In the genomic region with DNA sequence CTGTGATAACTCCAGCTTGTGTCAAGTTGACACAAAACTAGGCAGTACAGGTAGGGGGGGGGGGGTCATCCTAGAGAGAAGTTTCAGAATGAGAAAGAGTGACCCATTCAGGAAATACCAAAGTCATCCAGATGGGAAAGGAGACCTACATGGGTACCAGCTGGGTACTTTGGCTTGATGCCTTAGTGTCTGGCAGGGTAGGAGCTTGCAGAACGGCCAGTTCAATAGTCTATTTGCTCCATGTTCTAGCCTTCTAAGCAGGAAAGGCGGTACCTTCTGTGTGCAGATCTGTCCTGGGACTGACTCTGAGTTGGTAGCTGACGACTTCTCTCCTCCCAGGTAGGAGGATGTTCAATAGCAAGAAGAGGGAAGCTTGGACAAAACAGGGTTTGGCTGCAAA, we compare ENCODE assay signal across 23 mouse cellular contexts.
A peak's percentile ranks its signal among the peaks of the same experiment; 100 is the strongest.
DNase-seq lines count a peak whose midpoint lies in the region; ATAC-seq and TF ChIP-seq lines count a peak whose summit lies in the region.
"Had no signal": no experiment of that assay in that cellular context is flagged by ENCODE, and none has a peak within 500 bp of the region (broad histone marks: within the 10 kb centered on the region; RNA-seq: fewer than 3 reads in every experiment).

No protein-coding gene starts in this region.

- H3K27me3 ChIP-seq in liver, adult 2 months (ENCODE audit: control insufficient read depth, insufficient read depth, low read length): no peaks in the 10 kb centered on the region
- H3K27me3 ChIP-seq in liver, postnatal 0 days (ENCODE audit: insufficient read depth, low read length): no peaks in the 10 kb centered on the region
- H3K27me3 ChIP-seq: forebrain, embryonic 13.5 days; heart, embryonic 13.5 days; hindbrain, embryonic 15.5 days had no signal

- no peaks in the 10 kb centered on the region; the same call in 1 of the 2 replicates for H3K79me2 ChIP-seq in liver, adult 2 months (ENCODE audit: control insufficient read depth, insufficient read depth, low read length)

- no peak for TF ChIP-seq EP300 in liver, postnatal 0 days (IDR thresholded peaks at IDR 0.05; ENCODE audit: low read depth)

- H3K27ac ChIP-seq in liver, adult 2 months (replicated peaks; ENCODE audit: insufficient read depth, low read depth, low read length): no peak overlapping the region
- H3K27ac ChIP-seq in liver, postnatal 0 days (ENCODE audit: low read depth): no peak overlapping the region
- H3K27ac ChIP-seq: forebrain, embryonic 10.5 days; forebrain, embryonic 13.5 days; gastrocnemius, adult 2 months; heart, adult 2 months; heart, embryonic 10.5 days; heart, embryonic 13.5 days; hindbrain, embryonic 15.5 days had no signal

- TF ChIP-seq POLR2A in liver, adult 2 months (IDR thresholded peaks at IDR 0.05; ENCODE audit: extremely low read depth, insufficient read depth, low read length): no peak

- WGBS in liver, adult 2 months: 17% methylated on average over 3 of the region's 3 CpGs
- WGBS in liver, postnatal 0 days (ENCODE audit: insufficient replicate concordance): 80% methylated on average over 3 of the region's 3 CpGs

- H3K4me1 ChIP-seq in liver, adult 2 months (ENCODE audit: control insufficient read depth, insufficient read depth, low read length): peaks cover 25% of the 10 kb centered on the region
- peaks cover 3% of the 10 kb centered on the region; the same call in 1 of the 2 replicates for H3K4me1 ChIP-seq in liver, postnatal 0 days (ENCODE audit: insufficient read depth)
- H3K4me1 ChIP-seq: forebrain, embryonic 13.5 days; hindbrain, embryonic 15.5 days had no signal

- no peak overlapping the region for H3K4me2 ChIP-seq in liver, postnatal 0 days (ENCODE audit: low read depth, low read length)
- H3K4me2 ChIP-seq: forebrain, embryonic 13.5 days; heart, embryonic 13.5 days; hindbrain, embryonic 15.5 days had no signal

- H3K9me3 ChIP-seq in liver, postnatal 0 days (ENCODE audit: low read length): no peaks in the 10 kb centered on the region
- H3K9me3 ChIP-seq: forebrain, embryonic 10.5 days; forebrain, embryonic 13.5 days; heart, embryonic 10.5 days; heart, embryonic 13.5 days; hindbrain, embryonic 15.5 days had no signal

- no peaks in the 10 kb centered on the region for H3K36me3 ChIP-seq in liver, adult 2 months (ENCODE audit: control insufficient read depth, insufficient read depth, low read length)
- no peaks in the 10 kb centered on the region for H3K36me3 ChIP-seq in liver, postnatal 0 days (replicated peaks; ENCODE audit: insufficient read depth, low read length)
- H3K36me3 ChIP-seq: forebrain, embryonic 10.5 days; heart, embryonic 13.5 days; hindbrain, embryonic 15.5 days had no signal

- ATAC-seq in liver, postnatal 0 days: no peak
- no peak for ATAC-seq in megakaryocyte, adult 5-6 weeks (ENCODE audit: poor library complexity, severe bottlenecking)
- ATAC-seq: CD4-positive, CD25-positive, alpha-beta regulatory T cell, adult 4 months; forebrain, embryonic 13.5 days; forebrain, embryonic 16.5 days; intestine, postnatal 0 days had no signal

- H3K4me3 ChIP-seq in liver, adult 2 months (ENCODE audit: insufficient read depth, low read depth, low read length): no peak overlapping the region
- no peak overlapping the region for H3K4me3 ChIP-seq in liver, postnatal 0 days (ENCODE audit: low read depth, low read length)
- H3K4me3 ChIP-seq: forebrain, embryonic 10.5 days; forebrain, embryonic 13.5 days; gastrocnemius, adult 2 months; heart, adult 2 months; heart, embryonic 10.5 days; heart, embryonic 13.5 days; hindbrain, embryonic 15.5 days had no signal

- TF ChIP-seq CTCF in liver, adult 2 months (IDR thresholded peaks at IDR 0.05; ENCODE audit: low read depth, low read length): no peak
- no peak for TF ChIP-seq CTCF in liver, postnatal 0 days (IDR thresholded peaks at IDR 0.05; ENCODE audit: low read depth)

- peak; percentile 76 for DNase-seq in liver, adult 2 months (ENCODE audit: extremely low read depth, low read depth, low spot score)
- DNase-seq in liver, postnatal 0 days: no peak
- peak; percentile 44 for DNase-seq in cerebellum, adult 11-12 months
- peak; percentile 56 for DNase-seq in cerebellum, adult 9-10 months
- peak; percentile 59 to 65 for DNase-seq in cerebellum, postnatal 14 days
- DNase-seq in right cerebral cortex, adult 18-20 months: no peak
- no peak for DNase-seq in left cerebral cortex, adult 8-10 months (ENCODE audit: low spot score in 2 of 2)
- DNase-seq: adrenal gland, adult 2 months; adrenal gland, postnatal 14 days; gastrocnemius, adult 2 months; gastrocnemius, postnatal 25 days; heart, adult 2 months; heart, postnatal 14 days; heart, postnatal 4 days had no signal

- H3K9ac ChIP-seq in liver, adult 2 months (ENCODE audit: low read depth, low read length): no peak overlapping the region
- no peak overlapping the region for H3K9ac ChIP-seq in liver, postnatal 0 days (replicated peaks)
- H3K9ac ChIP-seq: forebrain, embryonic 13.5 days; heart, embryonic 13.5 days; hindbrain, embryonic 15.5 days had no signal

Comparison
In these comparisons a context has a peak if more than half of its experiments do, and no peak if none do; other contexts are left out.
1. DNase-seq: peak in liver, adult 2 months (single experiment), cerebellum, adult 11-12 months (single experiment), cerebellum, adult 9-10 months (single experiment) and cerebellum, postnatal 14 days (2 of 2); none in liver, postnatal 0 days (single experiment), right cerebral cortex, adult 18-20 months (single experiment) and left cerebral cortex, adult 8-10 months (0 of 2).